Mouse (Mus musculus): ENCODE measurements around the gene Adamts12. TPM values are rescaled to one million over a fixed set of nuclear protein-coding genes. Genes with fewer than 3 reads are reported as not detected.

Gene Adamts12
- polyA plus RNA-seq, 1 experiment = 0.16 TPM

- TF ChIP-seq POLR2A (IDR thresholded peaks at IDR 0.05; ENCODE audit: low read depth, low read length) (no peak), CTCF (IDR thresholded peaks at IDR 0.05; ENCODE audit: extremely low read depth, insufficient read depth, insufficient read length, insufficient replicate concordance) (no peak)
Observed at GRCm38 (mm10) chr15:11097967-11098702, 33.5 kb downstream of the Adamts12 start.

GRCm38 (mm10) chr15:11098940-11099339, 34.4 kb downstream of the Adamts12 start:
- no peak for DNase-seq (ENCODE audit: low read depth in 1 of 2, low spot score in 2 of 2)
- no peak overlapping the region for H3K27ac ChIP-seq (ENCODE audit: insufficient read depth, low read length)
- H3K4me3 ChIP-seq (ENCODE audit: extremely low read depth, insufficient read depth, insufficient read length) = no peak overlapping the region
- H3K27me3 ChIP-seq (ENCODE audit: control insufficient read depth, insufficient read depth, low read length) = no peaks in the 10 kb centered on the region
- TF ChIP-seq POLR2A (IDR thresholded peaks at IDR 0.05; ENCODE audit: low read depth, low read length) (no peak), CTCF (IDR thresholded peaks at IDR 0.05; ENCODE audit: extremely low read depth, insufficient read depth, insufficient read length, insufficient replicate concordance) (no peak)
- no peaks in the 10 kb centered on the region for H3K36me3 ChIP-seq (ENCODE audit: control insufficient read depth, insufficient read depth, low read length)
- H3K4me1 ChIP-seq (ENCODE audit: control insufficient read depth, insufficient read depth, insufficient read length) = no peaks in the 10 kb centered on the region
- WGBS = 86% methylated on average over 7 of the region's 7 CpGs

More at GRCm38 (mm10) chr15:11097967-11098702, 33.5 kb downstream of the Adamts12 start:
- Histone ChIP-seq H3K36me3 (ENCODE audit: control insufficient read depth, insufficient read depth, low read length) (no peaks in the 10 kb centered on the region), H3K27ac (ENCODE audit: insufficient read depth, low read length) (no peak overlapping the region), H3K27me3 (ENCODE audit: control insufficient read depth, insufficient read depth, low read length) (no peaks in the 10 kb centered on the region), H3K4me3 (ENCODE audit: extremely low read depth, insufficient read depth, insufficient read length) (no peak overlapping the region), H3K4me1 (ENCODE audit: control insufficient read depth, insufficient read depth, insufficient read length) (no peaks in the 10 kb centered on the region)
- DNase-seq (ENCODE audit: low read depth in 1 of 2, low spot score in 2 of 2) = no peak
- 66% methylated on average over 4 of the region's 4 CpGs for WGBS

DNA sequence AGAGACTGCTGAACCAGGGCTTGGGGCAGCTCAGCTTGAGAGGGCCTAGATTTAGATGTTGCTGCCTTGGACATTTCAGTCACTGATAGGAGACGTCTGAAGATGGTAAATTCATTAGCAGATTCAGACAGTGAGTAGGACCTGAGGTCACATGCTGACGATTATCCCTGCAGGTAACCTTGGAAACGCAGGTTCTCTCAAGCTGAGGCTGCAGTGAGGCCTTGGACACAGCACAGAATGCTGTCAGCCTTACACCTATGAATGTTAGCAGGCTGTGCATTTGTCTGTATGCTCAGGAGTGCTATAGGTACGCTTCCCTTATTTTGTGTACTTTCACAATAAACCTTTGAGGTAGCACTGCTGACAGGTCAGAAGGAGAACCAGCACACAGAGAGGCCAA, 36.3 kb downstream of the Adamts12 start:
- Histone ChIP-seq H3K4me3 (ENCODE audit: extremely low read depth, insufficient read depth, insufficient read length) (no peak overlapping the region), H3K27me3 (ENCODE audit: control insufficient read depth, insufficient read depth, low read length) (no peaks in the 10 kb centered on the region), H3K4me1 (ENCODE audit: control insufficient read depth, insufficient read depth, insufficient read length) (no peaks in the 10 kb centered on the region), H3K27ac (ENCODE audit: insufficient read depth, low read length) (no peak overlapping the region), H3K36me3 (ENCODE audit: control insufficient read depth, insufficient read depth, low read length) (no peaks in the 10 kb centered on the region)
- no peak for DNase-seq (ENCODE audit: low read depth in 1 of 2, low spot score in 2 of 2)
- no peak for TF ChIP-seq CTCF (IDR thresholded peaks at IDR 0.05; ENCODE audit: extremely low read depth, insufficient read depth, insufficient read length, insufficient replicate concordance)
- no peak for TF ChIP-seq POLR2A (IDR thresholded peaks at IDR 0.05; ENCODE audit: low read depth, low read length)
- WGBS = 86% methylated on average over 4 of the region's 4 CpGs

GRCm38 (mm10) chr15:11105101-11105500, 40.5 kb downstream of the Adamts12 start:
- H3K27ac ChIP-seq (ENCODE audit: insufficient read depth, low read length) = no peak overlapping the region
- no peak overlapping the region for H3K4me3 ChIP-seq (ENCODE audit: extremely low read depth, insufficient read depth, insufficient read length)
- 85% methylated on average over 2 of the region's 2 CpGs for WGBS
- H3K36me3 ChIP-seq (ENCODE audit: control insufficient read depth, insufficient read depth, low read length) = no peaks in the 10 kb centered on the region
- DNase-seq (ENCODE audit: low read depth in 1 of 2, low spot score in 2 of 2) = no peak
- TF ChIP-seq POLR2A (IDR thresholded peaks at IDR 0.05; ENCODE audit: low read depth, low read length) (no peak), CTCF (IDR thresholded peaks at IDR 0.05; ENCODE audit: extremely low read depth, insufficient read depth, insufficient read length, insufficient replicate concordance) (no peak)
- H3K4me1 ChIP-seq (ENCODE audit: control insufficient read depth, insufficient read depth, insufficient read length) = no peaks in the 10 kb centered on the region
- H3K27me3 ChIP-seq (ENCODE audit: control insufficient read depth, insufficient read depth, low read length) = no peaks in the 10 kb centered on the region

DNA sequence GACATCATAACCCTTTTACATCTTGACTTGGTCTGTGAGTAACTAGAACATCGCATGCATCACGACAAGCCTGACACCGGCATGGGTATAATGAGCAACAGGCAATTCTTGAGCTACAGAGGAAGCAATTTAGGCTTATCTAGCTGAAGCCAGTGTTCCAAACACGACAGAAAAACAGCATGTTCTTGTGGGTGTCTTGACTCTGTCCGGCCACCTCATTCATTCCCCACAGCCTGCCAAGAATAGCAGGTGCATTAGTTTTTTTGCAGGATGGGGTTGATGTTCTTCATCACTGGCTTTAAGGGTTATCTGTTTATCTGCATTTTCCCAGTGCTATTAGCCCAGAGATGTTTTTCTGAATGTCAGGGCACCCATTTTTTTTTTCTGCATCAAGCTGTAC, 42.8 kb downstream of the Adamts12 start:
- TF ChIP-seq POLR2A (IDR thresholded peaks at IDR 0.05; ENCODE audit: low read depth, low read length) = no peak
- no peak for TF ChIP-seq CTCF (IDR thresholded peaks at IDR 0.05; ENCODE audit: extremely low read depth, insufficient read depth, insufficient read length, insufficient replicate concordance)
- H3K27ac ChIP-seq (ENCODE audit: insufficient read depth, low read length) = no peak overlapping the region
- WGBS = 49% methylated on average over 5 of the region's 5 CpGs
- no peaks in the 10 kb centered on the region for H3K4me1 ChIP-seq (ENCODE audit: control insufficient read depth, insufficient read depth, insufficient read length)
- H3K27me3 ChIP-seq (ENCODE audit: control insufficient read depth, insufficient read depth, low read length) = no peaks in the 10 kb centered on the region
- no peaks in the 10 kb centered on the region for H3K36me3 ChIP-seq (ENCODE audit: control insufficient read depth, insufficient read depth, low read length)
- no peak for DNase-seq (ENCODE audit: low read depth in 1 of 2, low spot score in 2 of 2)
- H3K4me3 ChIP-seq (ENCODE audit: extremely low read depth, insufficient read depth, insufficient read length) = no peak overlapping the region

GRCm38 (mm10) chr15:11114631-11115197, 50.1 kb downstream of the Adamts12 start:
- H3K27ac ChIP-seq (ENCODE audit: insufficient read depth, low read length) = no peak overlapping the region
- no peak for DNase-seq (ENCODE audit: low read depth in 1 of 2, low spot score in 2 of 2)
- no peaks in the 10 kb centered on the region for H3K36me3 ChIP-seq (ENCODE audit: control insufficient read depth, insufficient read depth, low read length)
- TF ChIP-seq POLR2A (IDR thresholded peaks at IDR 0.05; ENCODE audit: low read depth, low read length) (no peak), CTCF (IDR thresholded peaks at IDR 0.05; ENCODE audit: extremely low read depth, insufficient read depth, insufficient read length, insufficient replicate concordance) (no peak)
- 89% methylated on average over 8 of the region's 8 CpGs for WGBS
- no peak overlapping the region for H3K4me3 ChIP-seq (ENCODE audit: extremely low read depth, insufficient read depth, insufficient read length)
- no peaks in the 10 kb centered on the region for H3K4me1 ChIP-seq (ENCODE audit: control insufficient read depth, insufficient read depth, insufficient read length)
- no peaks in the 10 kb centered on the region for H3K27me3 ChIP-seq (ENCODE audit: control insufficient read depth, insufficient read depth, low read length)

- WGBS = 78% methylated on average over 2 of the region's 2 CpGs
- TF ChIP-seq CTCF (IDR thresholded peaks at IDR 0.05; ENCODE audit: extremely low read depth, insufficient read depth, insufficient read length, insufficient replicate concordance) (no peak), POLR2A (IDR thresholded peaks at IDR 0.05; ENCODE audit: low read depth, low read length) (no peak)
- no peak overlapping the region for H3K4me3 ChIP-seq (ENCODE audit: extremely low read depth, insufficient read depth, insufficient read length)
- no peak overlapping the region for H3K27ac ChIP-seq (ENCODE audit: insufficient read depth, low read length)
- H3K36me3 ChIP-seq (ENCODE audit: control insufficient read depth, insufficient read depth, low read length) = no peaks in the 10 kb centered on the region
- H3K27me3 ChIP-seq (ENCODE audit: control insufficient read depth, insufficient read depth, low read length) = no peaks in the 10 kb centered on the region
- no peak for DNase-seq (ENCODE audit: low read depth in 1 of 2, low spot score in 2 of 2)
- no peaks in the 10 kb centered on the region for H3K4me1 ChIP-seq (ENCODE audit: control insufficient read depth, insufficient read depth, insufficient read length)
Observed at GRCm38 (mm10) chr15:11116303-11116702, 51.7 kb downstream of the Adamts12 start.

Data from spleen, adult 2 months (tissue).